Mouse (Mus musculus): ENCODE results near the gene Slc27a1.

- TF ChIP-seq GATA1 (IDR thresholded peaks at IDR 0.05; ENCODE audit: borderline replicate concordance, low read length): no peak
- no peak for TF ChIP-seq CTCF (IDR thresholded peaks at IDR 0.05; ENCODE audit: low read depth, low read length)
These were observed 4.7 kb upstream of the Slc27a1 start for GRCm38 (mm10) chr8:71563992-71564391.

All from G1E (cell line).